Mouse (Mus musculus): ENCODE data around the gene Thpo. TPM values are rescaled to one million over a fixed set of nuclear protein-coding genes. Genes with fewer than 3 reads are reported as not detected.

The Thpo gene
- total and polyA plus RNA-seq, 2 experiments from 2014 or later: 0.51 to 1.0 TPM

DNA sequence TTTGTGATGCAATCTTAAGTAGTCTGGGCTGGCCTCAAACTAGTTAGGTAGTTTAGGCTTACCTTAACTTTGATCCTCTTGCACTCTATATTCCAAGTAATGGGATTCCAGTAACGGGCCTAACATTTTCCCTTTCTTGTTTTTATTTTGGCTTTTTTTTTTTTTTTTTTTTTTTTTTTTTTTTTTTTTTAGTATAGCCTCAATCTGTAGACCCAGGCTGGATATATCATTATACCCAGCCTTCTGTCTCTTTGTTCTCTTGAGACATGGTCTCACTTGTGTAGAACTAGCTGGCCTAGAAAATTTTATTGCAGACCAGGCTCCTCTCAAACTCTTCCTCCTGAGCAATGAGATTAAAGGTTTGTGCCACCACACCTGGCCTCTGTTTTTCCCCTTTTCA is 42.7 kb downstream of the Thpo start:
- H3K4me3 ChIP-seq (ENCODE audit: low read depth, low read length): no peak overlapping the region
- DNase-seq: no peak
- no peaks in the 10 kb centered on the region for H3K27me3 ChIP-seq (ENCODE audit: insufficient read depth, low read length)
- H3K27ac ChIP-seq (ENCODE audit: low read depth, low read length): no peak overlapping the region
- WGBS: 76% methylated on average over 1 of the region's 1 CpGs
- no peak overlapping the region for H3K9ac ChIP-seq
- no peak for TF ChIP-seq CTCF (IDR thresholded peaks at IDR 0.05; ENCODE audit: low read depth)
- H3K36me3 ChIP-seq (ENCODE audit: insufficient read depth): peaks cover 47% of the 10 kb centered on the region
- peaks cover 7% of the 10 kb centered on the region; the same call in 1 of the 2 replicates for H3K4me1 ChIP-seq (ENCODE audit: insufficient read depth)
- ATAC-seq: no peak
- no peaks in the 10 kb centered on the region for H3K9me3 ChIP-seq (ENCODE audit: low read length)
- H3K4me2 ChIP-seq (ENCODE audit: low read depth): no peak overlapping the region

DNA sequence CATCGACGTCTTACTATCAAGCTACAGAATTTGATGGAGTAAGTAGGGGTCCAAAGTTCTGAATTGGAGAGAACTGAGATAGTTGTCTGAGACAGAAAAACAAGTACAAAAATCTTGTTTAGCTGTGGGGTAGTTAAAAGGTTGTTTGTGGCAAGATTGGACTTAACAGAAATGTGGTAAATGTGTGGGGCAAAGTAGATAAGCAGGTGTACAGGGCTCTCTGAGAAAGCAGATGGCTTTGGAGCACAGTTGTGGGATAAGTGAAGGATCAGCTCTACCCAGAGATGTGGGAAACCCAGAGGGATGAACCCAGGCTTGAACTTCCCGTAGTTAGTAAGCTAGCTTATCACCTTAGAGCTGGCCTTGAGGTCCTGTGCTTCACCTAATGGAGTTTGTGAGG is 43.5 kb downstream of the Thpo start:
- Histone ChIP-seq H3K4me3 (ENCODE audit: low read depth, low read length) (no peak overlapping the region), H3K4me1 (ENCODE audit: insufficient read depth) (peaks cover 7% of the 10 kb centered on the region; the same call in 1 of the 2 replicates), H3K27ac (ENCODE audit: low read depth, low read length) (no peak overlapping the region), H3K9ac (no peak overlapping the region), H3K36me3 (ENCODE audit: insufficient read depth) (peaks cover 56% of the 10 kb centered on the region), H3K27me3 (ENCODE audit: insufficient read depth, low read length) (no peaks in the 10 kb centered on the region), H3K9me3 (ENCODE audit: low read length) (no peaks in the 10 kb centered on the region), H3K4me2 (ENCODE audit: low read depth) (no peak overlapping the region)
- WGBS: 93% methylated on average over 3 of the region's 3 CpGs
- no peak for ATAC-seq
- no peak for DNase-seq
- TF ChIP-seq CTCF (IDR thresholded peaks at IDR 0.05; ENCODE audit: low read depth): no peak

DNA sequence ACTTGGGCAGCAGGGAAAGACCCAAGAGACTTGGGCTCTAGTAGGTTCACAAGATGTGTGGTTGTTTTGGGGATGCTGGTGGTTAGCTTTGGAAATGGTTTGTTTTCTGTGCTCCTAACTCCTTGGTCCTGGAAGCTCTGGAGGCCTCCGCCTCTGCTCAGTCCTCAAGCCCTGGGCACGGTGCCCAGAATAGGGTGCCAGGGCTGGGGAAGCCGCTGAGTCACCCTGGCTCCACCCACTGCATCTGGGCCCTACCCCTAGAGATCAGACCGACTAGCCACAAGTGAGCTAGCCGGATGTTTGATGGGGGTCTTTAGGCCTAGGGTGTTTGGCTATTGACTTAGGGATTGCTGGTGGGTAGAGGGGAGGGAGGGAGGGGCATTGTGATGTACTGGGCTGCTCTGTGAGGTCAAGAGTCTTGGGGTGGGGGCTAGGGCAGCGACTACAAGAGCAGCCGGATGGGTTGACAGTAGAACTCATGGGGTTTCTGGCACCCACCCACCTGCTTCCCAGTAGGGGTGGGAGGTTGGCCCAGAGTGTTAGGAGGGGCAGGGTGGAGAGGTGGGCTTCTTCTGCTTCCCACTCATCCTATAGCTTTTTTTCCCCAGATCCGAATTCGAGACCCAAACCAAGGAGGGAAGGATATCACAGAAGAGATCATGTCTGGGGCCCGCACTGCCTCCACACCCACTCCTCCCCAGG is 56.2 kb downstream of the Thpo start:
- peaks cover 84% of the 10 kb centered on the region for H3K36me3 ChIP-seq (ENCODE audit: insufficient read depth)
- ATAC-seq: peak; percentile 30; the same call in 1 of the 2 replicates
- no peak overlapping the region for H3K4me3 ChIP-seq (ENCODE audit: low read depth, low read length)
- peak; percentile 25 for DNase-seq
- H3K4me2 ChIP-seq (ENCODE audit: low read depth): no peak overlapping the region
- TF ChIP-seq CTCF (IDR thresholded peaks at IDR 0.05; ENCODE audit: low read depth): no peak
- H3K4me1 ChIP-seq (ENCODE audit: insufficient read depth): peaks cover 6% of the 10 kb centered on the region; the same call in 1 of the 2 replicates
- no peaks in the 10 kb centered on the region for H3K9me3 ChIP-seq (ENCODE audit: low read length)
- no peaks in the 10 kb centered on the region for H3K27me3 ChIP-seq (ENCODE audit: insufficient read depth, low read length)
- H3K9ac ChIP-seq: no peak overlapping the region
- no peak overlapping the region for H3K27ac ChIP-seq (ENCODE audit: low read depth, low read length)
- WGBS: 61% methylated on average over 10 of the region's 10 CpGs

DNA sequence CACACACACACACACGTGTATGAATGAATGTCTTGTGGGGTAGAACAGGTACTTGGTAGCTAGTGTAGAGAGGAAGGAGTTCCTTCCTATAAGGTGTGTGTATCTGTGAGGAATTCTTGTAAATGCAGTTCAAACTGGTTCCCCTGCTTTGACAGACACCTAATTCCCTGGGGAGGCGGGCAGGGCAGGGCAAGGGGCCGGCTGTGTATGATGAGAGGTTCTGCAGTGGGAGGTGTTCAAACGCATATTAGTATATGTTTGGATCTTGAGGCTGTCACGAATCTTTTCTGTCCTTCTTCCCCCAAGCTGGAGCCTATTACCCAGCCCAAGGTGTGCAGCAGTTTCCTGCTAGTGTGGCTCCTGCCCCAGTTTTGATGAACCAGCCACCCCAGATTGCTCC is 56.9 kb downstream of the Thpo start:
- Histone ChIP-seq H3K9ac (no peak overlapping the region), H3K36me3 (ENCODE audit: insufficient read depth) (peaks cover 76% of the 10 kb centered on the region), H3K4me2 (ENCODE audit: low read depth) (no peak overlapping the region), H3K9me3 (ENCODE audit: low read length) (no peaks in the 10 kb centered on the region), H3K4me3 (ENCODE audit: low read depth, low read length) (no peak overlapping the region), H3K27me3 (ENCODE audit: insufficient read depth, low read length) (no peaks in the 10 kb centered on the region), H3K27ac (ENCODE audit: low read depth, low read length) (no peak overlapping the region), H3K4me1 (ENCODE audit: insufficient read depth) (peaks cover 6% of the 10 kb centered on the region; the same call in 1 of the 2 replicates)
- ATAC-seq (no peak), DNase-seq (no peak)
- no peak for TF ChIP-seq CTCF (IDR thresholded peaks at IDR 0.05; ENCODE audit: low read depth)
- 89% methylated on average over 5 of the region's 5 CpGs for WGBS

DNA sequence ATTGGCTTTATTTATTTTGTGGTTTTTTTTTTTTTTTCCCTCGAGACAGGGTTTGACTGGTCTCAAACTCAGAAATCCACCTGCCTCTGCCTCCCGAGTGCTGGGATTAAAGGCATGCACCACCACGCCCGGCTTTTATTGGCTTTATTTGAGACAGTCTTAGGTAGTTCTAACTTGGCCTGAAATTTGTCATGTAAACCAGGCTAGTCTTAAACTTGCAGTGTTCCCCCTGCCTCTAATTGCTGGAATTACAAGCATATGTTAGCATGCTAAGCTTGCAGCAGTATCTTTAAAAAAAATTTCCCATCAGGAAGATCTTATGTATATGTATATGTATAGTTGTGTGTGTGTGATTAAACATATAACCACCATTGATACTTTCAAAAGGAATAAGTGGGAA is 57.6 kb downstream of the Thpo start:
- ATAC-seq (no peak), DNase-seq (peak; percentile 14)
- peak; percentile 41 for TF ChIP-seq CTCF (IDR thresholded peaks at IDR 0.05; ENCODE audit: low read depth)
- Histone ChIP-seq H3K4me2 (ENCODE audit: low read depth) (no peak overlapping the region), H3K27me3 (ENCODE audit: insufficient read depth, low read length) (no peaks in the 10 kb centered on the region), H3K9ac (no peak overlapping the region), H3K9me3 (ENCODE audit: low read length) (no peaks in the 10 kb centered on the region), H3K4me1 (ENCODE audit: insufficient read depth) (peaks cover 9% of the 10 kb centered on the region; the same call in 1 of the 2 replicates), H3K27ac (ENCODE audit: low read depth, low read length) (no peak overlapping the region), H3K36me3 (ENCODE audit: insufficient read depth) (peaks cover 69% of the 10 kb centered on the region), H3K4me3 (ENCODE audit: low read depth, low read length) (no peak overlapping the region)
- WGBS: 86% methylated on average over 4 of the region's 4 CpGs

DNA sequence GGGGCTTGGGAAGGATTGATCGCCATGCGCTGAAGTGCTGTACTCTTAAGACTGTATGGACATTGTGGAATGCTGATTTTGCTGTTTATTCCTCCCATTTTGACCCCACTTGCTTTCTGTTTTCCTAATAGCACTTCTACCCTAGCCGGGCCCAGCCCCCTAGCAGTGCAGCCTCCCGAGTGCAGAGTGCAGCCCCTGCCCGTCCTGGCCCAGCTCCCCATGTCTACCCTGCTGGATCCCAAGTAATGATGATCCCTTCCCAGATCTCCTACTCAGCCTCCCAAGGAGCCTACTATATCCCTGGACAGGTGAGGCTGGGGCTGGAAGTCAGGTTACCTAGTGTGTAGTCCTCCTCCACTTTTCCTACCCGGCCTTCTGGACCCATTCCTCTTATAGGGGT is 59.1 kb downstream of the Thpo start:
- ATAC-seq: no peak
- DNase-seq: no peak
- Histone ChIP-seq H3K4me1 (ENCODE audit: insufficient read depth) (peaks cover 9% of the 10 kb centered on the region; the same call in 1 of the 2 replicates), H3K9me3 (ENCODE audit: low read length) (no peaks in the 10 kb centered on the region), H3K27ac (ENCODE audit: low read depth, low read length) (no peak overlapping the region), H3K4me2 (ENCODE audit: low read depth) (no peak overlapping the region), H3K36me3 (ENCODE audit: insufficient read depth) (peaks cover 54% of the 10 kb centered on the region), H3K9ac (no peak overlapping the region), H3K27me3 (ENCODE audit: insufficient read depth, low read length) (no peaks in the 10 kb centered on the region), H3K4me3 (ENCODE audit: low read depth, low read length) (no peak overlapping the region)
- WGBS: 86% methylated on average over 6 of the region's 6 CpGs
- no peak for TF ChIP-seq CTCF (IDR thresholded peaks at IDR 0.05; ENCODE audit: low read depth)

Other genes starting within 250 kb of the Thpo start
- gene Eif2b5, start 235.7 kb downstream of the Thpo start, total RNA-seq (2014; rRNA removed): 91.3 and 102 TPM in 2 replicates
- gene Eif2b5, start 235.7 kb downstream of the Thpo start, polyA plus RNA-seq (2015; fragmentation: Nextera tagmentation; extraction: Ambion mirVana): 70.8 and 77.6 TPM in 2 replicates
- 21.1 and 28.6 TPM in 2 replicates for gene Dvl3, start 217.5 kb downstream of the Thpo start, total RNA-seq (2014; rRNA removed)
- 23.9 and 25.8 TPM in 2 replicates for gene Dvl3, start 217.5 kb downstream of the Thpo start, polyA plus RNA-seq (2015; fragmentation: Nextera tagmentation; extraction: Ambion mirVana)
- 958 and 994 TPM in 2 replicates for gene Ap2m1, start 199.0 kb downstream of the Thpo start, total RNA-seq (2014; rRNA removed)
- gene Ap2m1, start 199.0 kb downstream of the Thpo start, polyA plus RNA-seq (2015; fragmentation: Nextera tagmentation; extraction: Ambion mirVana): 1,434 and 1,486 TPM in 2 replicates
- 71.7 and 72.7 TPM in 2 replicates for gene Abcf3, start 185.9 kb downstream of the Thpo start, total RNA-seq (2014; rRNA removed)
- gene Abcf3, start 185.9 kb downstream of the Thpo start, polyA plus RNA-seq (2015; fragmentation: Nextera tagmentation; extraction: Ambion mirVana): 58.0 and 60.3 TPM in 2 replicates
- gene Vwa5b2, start 145.0 kb downstream of the Thpo start, total RNA-seq (2014; rRNA removed): 20.3 and 20.9 TPM in 2 replicates
- gene Vwa5b2, start 145.0 kb downstream of the Thpo start, polyA plus RNA-seq (2015; fragmentation: Nextera tagmentation; extraction: Ambion mirVana): 5.9 and 8.7 TPM in 2 replicates
- gene Eef1akmt4, start 122.9 kb downstream of the Thpo start, total RNA-seq (2014; rRNA removed): 3.7 and 6.5 TPM in 2 replicates
- gene Eef1akmt4, start 122.9 kb downstream of the Thpo start, polyA plus RNA-seq (2015; fragmentation: Nextera tagmentation; extraction: Ambion mirVana): 6.0 and 6.2 TPM in 2 replicates
- gene Gm49333, start 122.9 kb downstream of the Thpo start, total RNA-seq (2014; rRNA removed): not detected in 2 replicates
- not detected in 2 replicates for gene Gm49333, start 122.9 kb downstream of the Thpo start, polyA plus RNA-seq (2015; fragmentation: Nextera tagmentation; extraction: Ambion mirVana)
- 11.1 and 19.0 TPM in 2 replicates for gene Alg3, start 122.8 kb downstream of the Thpo start, total RNA-seq (2014; rRNA removed)
- 29.2 and 30.3 TPM in 2 replicates for gene Alg3, start 122.8 kb downstream of the Thpo start, polyA plus RNA-seq (2015; fragmentation: Nextera tagmentation; extraction: Ambion mirVana)
- 44.1 and 51.0 TPM in 2 replicates for gene Camk2n2, start 113.2 kb downstream of the Thpo start, total RNA-seq (2014; rRNA removed)
- 45.3 and 57.0 TPM in 2 replicates for gene Camk2n2, start 113.2 kb downstream of the Thpo start, polyA plus RNA-seq (2015; fragmentation: Nextera tagmentation; extraction: Ambion mirVana)
- gene Ece2, start 104.7 kb downstream of the Thpo start, total RNA-seq (2014; rRNA removed): 17.8 and 22.4 TPM in 2 replicates
- gene Ece2, start 104.7 kb downstream of the Thpo start, polyA plus RNA-seq (2015; fragmentation: Nextera tagmentation; extraction: Ambion mirVana): 6.1 and 8.7 TPM in 2 replicates
- gene Psmd2, start 82.9 kb downstream of the Thpo start, total RNA-seq (2014; rRNA removed): 237 and 242 TPM in 2 replicates
- gene Psmd2, start 82.9 kb downstream of the Thpo start, polyA plus RNA-seq (2015; fragmentation: Nextera tagmentation; extraction: Ambion mirVana): 287 and 331 TPM in 2 replicates
- 223 and 282 TPM in 2 replicates for gene Eif4g1, start 66.2 kb downstream of the Thpo start, total RNA-seq (2014; rRNA removed)
- gene Eif4g1, start 66.2 kb downstream of the Thpo start, polyA plus RNA-seq (2015; fragmentation: Nextera tagmentation; extraction: Ambion mirVana): 89.8 and 111 TPM in 2 replicates
- gene Fam131a, start 41.3 kb downstream of the Thpo start, total RNA-seq (2014; rRNA removed): 169 and 200 TPM in 2 replicates
- gene Fam131a, start 41.3 kb downstream of the Thpo start, polyA plus RNA-seq (2015; fragmentation: Nextera tagmentation; extraction: Ambion mirVana): 81.6 and 89.9 TPM in 2 replicates
- gene Polr2h, start 16.8 kb downstream of the Thpo start, total RNA-seq (2014; rRNA removed): 43.7 and 55.3 TPM in 2 replicates
- gene Polr2h, start 16.8 kb downstream of the Thpo start, polyA plus RNA-seq (2015; fragmentation: Nextera tagmentation; extraction: Ambion mirVana): 87.4 and 103 TPM in 2 replicates
- 41.9 and 47.9 TPM in 2 replicates for gene Clcn2, start 16.8 kb downstream of the Thpo start, total RNA-seq (2014; rRNA removed)
- 10.7 and 14.1 TPM in 2 replicates for gene Clcn2, start 16.8 kb downstream of the Thpo start, polyA plus RNA-seq (2015; fragmentation: Nextera tagmentation; extraction: Ambion mirVana)
- 15.8 and 15.9 TPM in 2 replicates for gene Chrd, start 1.4 kb downstream of the Thpo start, total RNA-seq (2014; rRNA removed)
- 3.4 and 3.6 TPM in 2 replicates for gene Chrd, start 1.4 kb downstream of the Thpo start, polyA plus RNA-seq (2015; fragmentation: Nextera tagmentation; extraction: Ambion mirVana)

Data from forebrain, postnatal 0 days (tissue).